Mouse (Mus musculus) forebrain, embryonic 11.5 days (tissue): ENCODE results near the gene Mettl21a. TPM values are rescaled to one million over a fixed set of nuclear protein-coding genes. Genes with fewer than 3 reads are reported as not detected.
A peak's percentile ranks its signal among the peaks of the same experiment; 100 is the strongest.
"Not testable (repeated sequence)": the region's sequence is repeated elsewhere in the genome, so short reads cannot be mapped to it uniquely, and the experiment has no call there.

Experiments
- ATAC-seq: fragments of 200-750 bp; cut with Nextera tagmentation; replicated peaks from 2 replicates; pipeline ENCODE4 v1.8.0; 2017; ENCODE audit warnings: moderate TSS enrichment; ENCODE audit not compliant: low FRiP score
- DNase-seq: peaks from one replicate; pipeline ENCODE4 v3.0.0-alpha.2; 2017; ENCODE audit warnings: low spot score
- H3K27ac ChIP-seq: fragments of 300-500 bp; sonication (generic); 2 replicates; pipeline ENCODE4 v1.5.1; 2014; ENCODE audit warnings: low read depth, low read length
- H3K27me3 ChIP-seq: fragments of 300-500 bp; sonication (generic); 2 replicates; pipeline ENCODE4 v1.6.1; 2014; ENCODE audit warnings: mild to moderate bottlenecking, low read length, mixed read lengths; ENCODE audit not compliant: control insufficient read depth, insufficient read depth
- H3K36me3 ChIP-seq: fragments of 300-500 bp; sonication (generic); 2 replicates; pipeline ENCODE4 v1.6.1; 2014; ENCODE audit warnings: mild to moderate bottlenecking, low read length, moderate library complexity, mixed read lengths; ENCODE audit not compliant: control insufficient read depth, insufficient read depth
- H3K4me1 ChIP-seq: fragments of 300-500 bp; sonication (generic); replicated peaks from 2 replicates; pipeline ENCODE4 v1.6.1; 2014; ENCODE audit warnings: low read length, mixed read lengths; ENCODE audit not compliant: control insufficient read depth, insufficient read depth
- H3K4me2 ChIP-seq: fragments of 300-500 bp; sonication (generic); 2 replicates; pipeline ENCODE4 v1.6.1; 2014; ENCODE audit warnings: low read depth, mild to moderate bottlenecking, low read length, moderate library complexity, mixed read lengths; ENCODE audit not compliant: severe bottlenecking
- H3K4me3 ChIP-seq: fragments of 300-500 bp; sonication (generic); 2 replicates; pipeline ENCODE4 v1.5.1; 2014; ENCODE audit warnings: low read depth, low read length
- H3K9ac ChIP-seq: fragments of 300-500 bp; sonication (generic); 2 replicates; pipeline ENCODE4 v1.6.1; 2014; ENCODE audit warnings: low read length
- H3K9me3 ChIP-seq: fragments of 300-500 bp; sonication (generic); 2 replicates; pipeline ENCODE4 v1.6.1; 2016; ENCODE audit warnings: low read length, mixed read lengths; ENCODE audit not compliant: control insufficient read depth
- WGBS: fragments of 180-500 bp; shearing (Covaris S2); extraction: QIAGEN DNeasy Blood & Tissue Kit; methylation state at CpG from one replicate; pipeline ENCODE4 v1.1.7; 2014; 5-methylcytosine and 5-hydroxymethylcytosine counted together
- polyA plus RNA-seq: library from polyadenylated mRNA; unstranded; fragments of >200 nt; fragmentation: Nextera tagmentation; extraction: Ambion mirVana; gene quantifications from 2 replicates; pipeline ENCODE4 v1.2.1, GENCODE M21; 2014

Gene Mettl21a
- polyA plus RNA-seq = 20.8 and 22.8 TPM in 2 replicates

DNA sequence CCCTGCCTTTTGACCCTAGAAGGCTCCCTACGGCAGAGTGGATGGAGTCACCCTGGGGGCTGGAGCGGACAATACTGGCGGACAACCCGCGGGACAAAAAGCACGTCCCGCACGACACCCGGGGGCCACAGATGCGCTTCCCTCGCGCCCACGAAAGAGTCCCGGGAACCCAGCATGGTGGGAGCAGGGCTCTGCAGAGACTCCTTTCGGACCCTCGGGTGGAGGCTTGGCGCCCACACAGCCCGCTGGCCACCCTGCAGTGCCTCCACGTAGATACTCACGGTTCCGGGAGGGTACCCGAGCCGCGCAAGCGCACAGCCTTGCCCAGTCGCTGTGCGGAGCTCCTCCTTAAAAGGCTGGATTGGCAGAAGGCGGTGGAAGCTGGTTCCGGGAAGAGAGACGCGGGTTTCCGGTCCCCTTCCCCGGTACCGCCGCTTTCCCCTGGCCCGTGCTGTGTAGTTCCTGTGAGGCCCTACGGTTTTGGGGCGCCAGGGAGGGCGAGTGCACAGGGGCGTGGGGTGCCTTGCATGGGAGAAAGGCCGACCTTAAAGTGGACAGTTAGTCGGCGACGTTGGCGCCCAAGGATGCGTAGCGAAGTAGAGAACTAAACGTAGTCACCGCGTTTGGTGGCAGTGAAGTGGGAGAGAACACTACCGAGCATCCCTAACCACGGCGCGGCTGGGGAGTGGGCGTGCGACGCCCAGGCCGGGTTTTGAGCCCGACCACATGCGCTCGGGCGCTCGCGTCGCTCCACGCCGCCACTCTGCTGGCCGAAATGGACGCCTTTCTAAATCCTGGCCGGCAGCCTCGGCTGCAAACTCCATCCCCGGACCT lies at the start of gene Mettl21a:
Gene Mettl21a (minus strand): TSS at position 362 of the 834 bp plus-strand sequence.
- H3K27ac ChIP-seq = peak within 1 kb of the TSS; percentile 91

DNA sequence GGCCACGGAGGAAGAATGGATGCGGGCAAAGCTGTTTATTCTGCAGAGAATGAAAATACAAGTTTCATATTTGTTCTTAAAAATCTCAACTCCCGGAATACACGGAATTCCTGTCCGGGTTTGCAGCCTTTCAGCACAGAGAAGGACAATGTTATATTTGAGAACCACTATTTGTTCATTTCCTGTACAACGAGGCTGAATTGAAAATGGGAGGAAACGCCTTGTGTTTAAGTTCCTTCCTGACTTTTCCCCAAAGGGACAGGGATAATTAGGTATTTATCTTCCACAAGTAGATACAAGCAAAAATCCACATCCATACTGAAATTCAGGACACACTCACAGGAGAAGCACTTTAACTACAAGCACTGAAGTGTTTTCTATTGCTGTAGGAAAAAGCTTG lies 41.8 kb upstream of the Mettl21a start:
- H3K4me3 ChIP-seq = no peak overlapping the region
- no peaks in the 10 kb centered on the region for H3K9me3 ChIP-seq
- DNase-seq = no peak
- H3K27me3 ChIP-seq = no peaks in the 10 kb centered on the region
- no peaks in the 10 kb centered on the region for H3K4me1 ChIP-seq
- H3K27ac ChIP-seq = no peak overlapping the region
- 75% methylated on average over 7 of the region's 7 CpGs for whole genome bisulfite sequencing
- no peak for ATAC-seq
- H3K4me2 ChIP-seq = no peak overlapping the region
- no peak overlapping the region for H3K9ac ChIP-seq
- H3K36me3 ChIP-seq = no peaks in the 10 kb centered on the region

More for the DNA sequence above, at the start of gene Mettl21a:
- peak; percentile 92 for DNase-seq
- H3K4me3 ChIP-seq = peak within 1 kb of the TSS; percentile 70
- no peaks in the 10 kb centered on the region; the same call in 1 of the 2 replicates for H3K36me3 ChIP-seq
- H3K4me2 ChIP-seq = peak within 1 kb of the TSS; percentile 81
- WGBS = under 1% methylated on average over 72 of the region's 72 CpGs
- H3K27me3 ChIP-seq = no peaks in the 10 kb centered on the region
- H3K4me1 ChIP-seq = peaks cover 4% of the 10 kb centered on the region; the same call in 1 of the 2 replicates
- H3K9me3 ChIP-seq = no peaks in the 10 kb centered on the region
- peak; percentile 94 for ATAC-seq
- H3K9ac ChIP-seq = peak within 1 kb of the TSS; percentile 97

DNA sequence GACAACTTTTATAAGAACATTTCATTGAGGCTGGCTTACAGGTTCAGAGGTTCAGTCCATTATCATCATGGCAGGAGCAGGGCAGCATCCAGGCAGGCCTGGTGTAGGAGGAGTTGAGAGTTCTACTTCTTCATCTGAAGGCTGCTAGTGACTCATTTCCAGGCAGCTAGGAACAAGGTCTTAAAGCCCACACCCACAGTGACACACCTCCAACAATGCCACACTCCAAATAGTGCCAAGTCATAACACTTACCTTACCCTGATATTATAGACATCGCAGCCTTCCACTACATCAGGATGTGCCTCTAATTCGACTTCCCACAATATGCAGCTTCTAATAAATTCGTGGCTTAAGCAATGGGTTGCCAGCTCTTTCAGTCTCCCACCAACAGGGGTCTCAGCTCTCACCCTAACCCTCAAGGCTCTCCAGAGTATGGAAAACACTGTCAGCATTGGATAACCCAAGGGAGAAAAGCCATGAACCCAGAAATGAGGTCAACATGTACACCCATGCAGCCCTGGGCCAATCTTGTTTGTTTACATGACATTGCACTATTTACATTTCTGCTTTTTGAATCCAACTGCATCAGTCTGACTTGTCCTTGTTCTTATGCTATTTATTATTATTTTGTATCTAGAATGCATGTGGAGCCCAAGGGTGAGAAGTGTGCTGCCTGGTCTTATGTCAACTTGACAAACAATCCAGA lies 39.5 kb upstream of the Mettl21a start:
- no peaks in the 10 kb centered on the region for H3K4me1 ChIP-seq
- 80% methylated on average over 3 of the region's 3 CpGs for WGBS
- no peaks in the 10 kb centered on the region for H3K27me3 ChIP-seq
- H3K9ac ChIP-seq = no peak overlapping the region
- no peak overlapping the region for H3K4me2 ChIP-seq
- H3K36me3 ChIP-seq = no peaks in the 10 kb centered on the region
- no peak for ATAC-seq
- H3K9me3 ChIP-seq = no peaks in the 10 kb centered on the region
- no peak overlapping the region for H3K27ac ChIP-seq
- DNase-seq = no peak
- no peak overlapping the region for H3K4me3 ChIP-seq

DNA sequence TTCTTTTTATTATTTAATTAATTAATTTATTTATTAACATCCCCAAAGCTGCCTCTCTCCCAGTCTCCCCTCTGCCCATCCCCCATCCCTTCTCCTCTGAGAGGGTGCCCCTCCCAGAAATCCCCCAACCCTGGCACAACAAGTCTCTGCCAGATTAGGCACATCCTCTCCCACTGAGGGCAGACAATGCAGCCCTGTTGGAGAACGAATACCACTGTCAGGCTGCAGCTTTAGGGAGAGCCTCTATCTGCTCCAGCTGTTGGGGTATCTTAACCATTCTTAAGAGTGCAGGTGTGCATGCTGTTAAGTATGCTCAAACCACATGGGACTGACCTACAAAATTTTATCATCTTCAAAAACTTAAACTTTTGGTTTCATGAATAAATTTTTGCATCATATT lies 38.4 kb upstream of the Mettl21a start:
- no peak for ATAC-seq
- H3K27me3 ChIP-seq = no peaks in the 10 kb centered on the region
- H3K4me1 ChIP-seq = no peaks in the 10 kb centered on the region
- no peak for DNase-seq
- H3K4me3 ChIP-seq = no peak overlapping the region
- H3K36me3 ChIP-seq = no peaks in the 10 kb centered on the region
- H3K4me2 ChIP-seq = no peak overlapping the region
- H3K9me3 ChIP-seq = no peaks in the 10 kb centered on the region
- WGBS = 4% methylated on average over 1 of the region's 1 CpGs
- no peak overlapping the region for H3K9ac ChIP-seq
- no peak overlapping the region for H3K27ac ChIP-seq

DNA sequence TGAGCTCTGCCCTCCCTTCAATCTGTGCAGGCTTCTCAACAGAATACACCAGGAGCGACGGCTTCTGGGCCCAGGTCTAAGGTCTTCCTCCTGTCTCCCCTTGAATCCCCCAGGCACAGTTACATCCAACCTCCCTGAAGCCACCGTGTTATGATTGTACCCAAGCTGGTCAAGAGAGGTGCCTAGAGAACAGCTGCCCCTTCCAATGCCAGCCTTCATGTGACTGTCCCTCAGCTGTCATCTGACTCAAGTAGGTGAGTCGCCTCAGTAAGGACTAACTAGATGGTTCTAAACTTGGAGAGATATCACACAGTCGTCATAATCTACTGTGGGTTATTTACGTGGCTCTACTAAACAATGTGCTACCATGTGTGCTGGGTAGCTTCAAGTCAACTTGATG lies 36.7 kb upstream of the Mettl21a start:
- Histone ChIP-seq H3K9me3 (no peaks in the 10 kb centered on the region), H3K27me3 (no peaks in the 10 kb centered on the region), H3K4me1 (no peaks in the 10 kb centered on the region), H3K9ac (no peak overlapping the region), H3K4me3 (no peak overlapping the region), H3K27ac (no peak overlapping the region), H3K4me2 (no peak overlapping the region), H3K36me3 (no peaks in the 10 kb centered on the region)
- 90% methylated on average over 6 of the region's 6 CpGs for WGBS
- no peak for ATAC-seq
- DNase-seq = no peak

DNA sequence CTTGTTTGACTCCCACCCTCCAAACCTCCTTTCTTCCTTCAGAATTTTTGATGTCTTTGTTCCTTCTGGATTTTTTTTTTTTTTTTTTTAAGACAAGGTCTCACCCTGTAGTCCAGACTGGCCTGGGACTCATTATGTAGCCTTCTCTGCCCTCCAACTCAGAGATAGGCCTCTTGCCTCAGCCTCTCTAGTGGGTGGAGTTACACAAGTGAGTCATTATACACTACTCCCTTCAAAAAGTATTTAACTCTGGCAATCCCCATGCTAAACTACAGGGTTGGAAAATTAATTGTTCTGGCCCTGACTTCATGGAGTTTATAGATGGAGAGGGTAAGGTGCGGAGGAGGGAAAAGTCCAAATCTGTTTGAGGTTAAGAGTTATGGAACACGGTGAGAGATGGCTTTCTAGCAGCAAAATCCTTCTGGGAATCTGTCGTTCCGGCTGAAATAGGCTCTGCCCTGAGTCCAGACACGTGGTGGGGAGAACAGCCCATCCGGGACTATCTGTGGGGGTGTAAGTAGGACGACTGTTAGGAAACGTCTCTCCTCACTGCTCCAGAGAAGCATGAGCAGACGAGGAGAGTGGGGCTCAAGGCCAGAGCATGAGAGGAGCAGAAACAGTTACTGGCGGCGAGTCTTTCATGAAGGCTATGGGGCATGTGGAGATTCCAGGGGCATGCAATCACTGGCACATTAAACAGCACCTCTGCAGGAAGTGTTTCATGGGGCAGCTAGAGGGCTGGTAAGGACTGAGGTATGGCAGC lies 32.5 kb upstream of the Mettl21a start:
- H3K9ac ChIP-seq = no peak overlapping the region
- DNase-seq (no peak), ATAC-seq (no peak)
- no peaks in the 10 kb centered on the region for H3K36me3 ChIP-seq
- 81% methylated on average over 11 of the region's 11 CpGs for WGBS
- H3K27ac ChIP-seq = no peak overlapping the region
- no peaks in the 10 kb centered on the region for H3K4me1 ChIP-seq
- no peak overlapping the region for H3K4me3 ChIP-seq
- H3K27me3 ChIP-seq = no peaks in the 10 kb centered on the region
- H3K4me2 ChIP-seq = no peak overlapping the region
- no peaks in the 10 kb centered on the region for H3K9me3 ChIP-seq

GRCm38 (mm10) chr1:64644513-64644912 lies 27.5 kb upstream of the Mettl21a start:
- WGBS = 94% methylated on average over 3 of the region's 3 CpGs
- H3K27me3 ChIP-seq = no peaks in the 10 kb centered on the region
- no peaks in the 10 kb centered on the region for H3K4me1 ChIP-seq
- H3K4me3 ChIP-seq = no peak overlapping the region
- ATAC-seq (no peak), DNase-seq (no peak)
- H3K4me2 ChIP-seq = no peak overlapping the region
- no peaks in the 10 kb centered on the region for H3K36me3 ChIP-seq
- H3K9ac ChIP-seq = no peak overlapping the region
- no peak overlapping the region for H3K27ac ChIP-seq
- H3K9me3 ChIP-seq = no peaks in the 10 kb centered on the region

GRCm38 (mm10) chr1:64642541-64642940 lies 25.5 kb upstream of the Mettl21a start:
- H3K27me3 ChIP-seq, H3K36me3 ChIP-seq, H3K27ac ChIP-seq, ATAC-seq, H3K4me3 ChIP-seq, H3K9me3 ChIP-seq, DNase-seq, H3K4me2 ChIP-seq, H3K4me1 ChIP-seq, H3K9ac ChIP-seq: not testable (repeated sequence)
- WGBS = 98% methylated on average over 8 of the region's 8 CpGs
